Mouse (Mus musculus) stomach, postnatal 0 days (tissue): ENCODE data around the gene Paqr9.

Experiments used
- CTCF ChIP-seq: IDR thresholded peaks from 2 replicates; pipeline ENCODE4 v1.5.1; 2016; ENCODE audit warnings: antibody characterized with exemption, low read depth, mild to moderate bottlenecking, moderate library complexity
- EP300 ChIP-seq: optimal IDR thresholded peaks from 2 replicates; pipeline ENCODE3; 2016; ENCODE audit warnings: antibody characterized with exemption

GRCm38 (mm10) chr9:95588070-95588469 lies 28.6 kb downstream of the Paqr9 start:
- TF ChIP-seq CTCF (no peak), EP300 (no peak)
